In the genomic region with DNA sequence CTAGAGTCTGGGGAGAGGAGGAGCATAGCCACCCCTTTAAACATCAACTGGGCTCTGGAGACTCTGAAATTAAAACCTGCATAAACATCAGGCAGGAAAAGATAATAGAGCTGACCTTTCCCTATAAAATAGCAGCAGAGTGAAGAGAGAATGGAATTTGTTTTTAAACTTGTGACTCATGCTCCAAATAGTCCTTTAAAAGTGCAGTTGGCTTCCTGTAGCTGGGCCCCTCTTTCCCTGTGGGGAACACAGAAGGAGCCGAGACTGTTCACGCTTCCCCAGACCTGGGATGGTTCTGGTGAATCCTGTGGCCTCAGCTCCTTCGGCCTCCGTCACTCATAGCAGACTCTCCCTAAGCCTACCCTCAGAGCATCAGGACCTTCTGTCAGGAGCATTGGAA, we compare ENCODE assay signal across 13 mouse cellular contexts.
DNase-seq lines count a peak whose midpoint lies in the region; ATAC-seq and TF ChIP-seq lines count a peak whose summit lies in the region.
"Had no signal": no experiment of that assay in that cellular context is flagged by ENCODE, and none has a peak within 500 bp of the region (broad histone marks: within the 10 kb centered on the region; RNA-seq: fewer than 3 reads in every experiment).

No protein-coding gene starts in this region.

- H3K27me3 ChIP-seq in heart, embryonic 14.5 days (ENCODE audit: control insufficient read depth, insufficient read depth, low read length): no peaks in the 10 kb centered on the region
- no peaks in the 10 kb centered on the region for H3K27me3 ChIP-seq in limb, embryonic 14.5 days (ENCODE audit: control insufficient read depth, insufficient read depth, low read length)
- H3K27me3 ChIP-seq: embryonic facial prominence, embryonic 15.5 days had no signal

- intact Hi-C loops in heart, postnatal 25 days (cut with DNase I): no loop called here

- H3K9me3 ChIP-seq in heart, embryonic 14.5 days (ENCODE audit: control insufficient read depth, low read length): no peaks in the 10 kb centered on the region
- H3K9me3 ChIP-seq in limb, embryonic 14.5 days (ENCODE audit: control insufficient read depth, low read length): no peaks in the 10 kb centered on the region
- H3K9me3 ChIP-seq: embryonic facial prominence, embryonic 15.5 days had no signal

- no peak for DNase-seq in heart, postnatal 25 days (ENCODE audit: low spot score)
- peak; percentile 27 for DNase-seq in 3134 (ENCODE audit: extremely low read depth, insufficient read length, low spot score)
- DNase-seq in NIH3T3 (ENCODE audit: low read depth): peak; percentile 46
- DNase-seq in limb, embryonic 14.5 days (ENCODE audit: low spot score): no peak
- DNase-seq in ovary, postnatal 10 days (ENCODE audit: low spot score): no peak
- no peak for DNase-seq in gastrocnemius, adult 8-10 months (ENCODE audit: low spot score in 2 of 2)
- DNase-seq: forebrain, postnatal 0 days; gastrocnemius, postnatal 25 days; right cerebral cortex, postnatal 25 days; thymus, postnatal 36 days had no signal

- 42% methylated on average over 4 of the region's 4 CpGs for WGBS in heart, embryonic 14.5 days
- 67% methylated on average over 4 of the region's 4 CpGs for WGBS in limb, embryonic 14.5 days

- no peak overlapping the region for H3K9ac ChIP-seq in heart, embryonic 14.5 days (ENCODE audit: low read length)
- H3K9ac ChIP-seq in limb, embryonic 14.5 days (ENCODE audit: low read depth, low read length, severe bottlenecking): no peak overlapping the region
- H3K9ac ChIP-seq: embryonic facial prominence, embryonic 15.5 days; forebrain, postnatal 0 days had no signal

- H3K4me3 ChIP-seq in heart, embryonic 14.5 days (ENCODE audit: control insufficient read depth in 1 of 2, insufficient read depth in 1 of 2, low read depth in 1 of 2, low read length in 2 of 2): no peak overlapping the region
- H3K4me3 ChIP-seq in limb, embryonic 14.5 days (replicated peaks; ENCODE audit: low read length): no peak overlapping the region
- H3K4me3 ChIP-seq: embryonic facial prominence, embryonic 15.5 days had no signal

- peaks cover 20 to 27% of the 10 kb centered on the region in 2 experiments for H3K4me1 ChIP-seq in heart, embryonic 14.5 days (ENCODE audit: control insufficient read depth in 2 of 2, insufficient read depth in 2 of 2, low read length in 2 of 2)
- H3K4me1 ChIP-seq in limb, embryonic 14.5 days (ENCODE audit: control insufficient read depth, insufficient read depth, low read length): peaks cover 7% of the 10 kb centered on the region; the same call in 1 of the 2 replicates
- H3K4me1 ChIP-seq: embryonic facial prominence, embryonic 15.5 days had no signal

- peak overlapping the region; percentile 46 to 55 for H3K27ac ChIP-seq in heart, embryonic 14.5 days (replicated peaks in 1 of 2; ENCODE audit: control insufficient read depth in 1 of 2, insufficient read depth in 1 of 2, low read depth in 2 of 2, low read length in 2 of 2)
- no peak overlapping the region for H3K27ac ChIP-seq in limb, embryonic 14.5 days (replicated peaks; ENCODE audit: low read depth, low read length)
- H3K27ac ChIP-seq: embryonic facial prominence, embryonic 15.5 days had no signal

- no peak for TF ChIP-seq POLR2A in limb, embryonic 14.5 days (IDR thresholded peaks at IDR 0.05; ENCODE audit: borderline replicate concordance, extremely low read depth, insufficient read depth, insufficient read length)

- H3K4me2 ChIP-seq in heart, embryonic 14.5 days (ENCODE audit: low read length): no peak overlapping the region
- H3K4me2 ChIP-seq in limb, embryonic 14.5 days (replicated peaks; ENCODE audit: low read depth, low read length, severe bottlenecking): no peak overlapping the region
- H3K4me2 ChIP-seq: embryonic facial prominence, embryonic 15.5 days had no signal

- H3K36me3 ChIP-seq in heart, embryonic 14.5 days (ENCODE audit: control insufficient read depth, insufficient read depth, low read length): peaks cover 12% of the 10 kb centered on the region; the same call in 1 of the 2 replicates
- H3K36me3 ChIP-seq in limb, embryonic 14.5 days (ENCODE audit: control insufficient read depth, insufficient read depth, low read length): no peaks in the 10 kb centered on the region

- no peak for ATAC-seq in heart, embryonic 14.5 days (ENCODE audit: insufficient number of reproducible peaks, insufficient read depth, low FRiP score, low read depth)
- peak; percentile 50; the same call in 1 of the 2 replicates for ATAC-seq in limb, embryonic 14.5 days (ENCODE audit: low FRiP score, low read depth)
- ATAC-seq: forebrain, postnatal 0 days; hindbrain, embryonic 16.5 days had no signal

Comparison
In these comparisons a context has a peak if more than half of its experiments do, and no peak if none do; other contexts are left out.
1. DNase-seq: peak in 3134 (single experiment) and NIH3T3 (single experiment); none in heart, postnatal 25 days (single experiment), limb, embryonic 14.5 days (single experiment), ovary, postnatal 10 days (single experiment) and gastrocnemius, adult 8-10 months (0 of 2).